Mouse (Mus musculus) left cerebral cortex, adult 8-10 months (tissue): ENCODE results near the gene Mamld1. TPM values are rescaled to one million over a fixed set of nuclear protein-coding genes. Genes with fewer than 3 reads are reported as not detected.
"Not testable (repeated sequence)": the region's sequence is repeated elsewhere in the genome, so short reads cannot be mapped to it uniquely, and the experiment has no call there.

Experiments used
- DNase-seq, 2 experiments: peaks; one replicate each; pipeline ENCODE4 v3.0.0; 2022; ENCODE audit warnings: low spot score in 2 of 2
- total RNA-seq, 4 experiments: library from RNA; stranded (reverse); gene quantifications; 2 replicates each; pipeline ENCODE4 v1.2.4; 2022

Mamld1 gene
- total RNA-seq, result 10 to 100 TPM; 25.7 to 28.1 (median 27.0) TPM

DNA sequence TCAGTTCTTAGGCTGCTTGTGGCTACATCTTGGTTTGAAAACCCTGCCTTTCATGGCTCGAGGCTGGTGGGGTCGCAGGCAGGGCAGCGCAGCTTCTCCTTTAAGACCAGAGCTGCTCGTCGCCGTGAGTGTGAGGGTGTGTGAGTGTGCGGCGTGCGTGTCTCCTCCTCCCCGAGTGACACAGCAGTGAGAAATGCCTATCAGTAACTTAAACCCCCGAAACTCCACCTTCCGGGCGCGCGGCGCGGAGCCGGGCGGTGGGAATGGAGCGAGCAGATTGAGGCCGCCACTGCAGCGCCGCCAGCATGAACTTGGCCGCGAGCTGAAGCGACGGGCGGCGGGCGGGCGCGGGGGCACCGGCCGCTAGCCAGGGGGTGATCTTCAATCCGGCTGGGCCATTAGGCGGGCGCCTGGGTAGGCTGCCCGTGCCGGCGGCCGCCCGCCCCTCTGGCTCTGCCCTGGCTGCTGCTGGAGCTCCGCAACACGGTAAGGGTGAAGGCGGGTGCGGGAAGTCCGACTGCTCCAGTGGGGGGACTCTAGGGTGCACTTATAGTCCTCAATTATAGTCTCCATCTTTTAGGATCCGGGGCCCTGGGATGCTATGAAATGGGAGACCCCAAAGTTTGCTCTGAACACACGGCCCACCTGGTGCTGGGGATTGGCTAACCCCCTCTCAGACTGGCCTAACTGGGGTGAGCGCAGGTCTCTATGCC lies at the start of gene Mamld1:
Gene Mamld1, plus strand, starts transcription at position 393 of the 713 bp plus-strand sequence.
- peak; percentile 60 to 75 for DNase-seq

- DNase-seq, result no peak
Observed at GRCm38 (mm10) chrX:71024718-71025117, 25.3 kb upstream of the Mamld1 start.

DNA sequence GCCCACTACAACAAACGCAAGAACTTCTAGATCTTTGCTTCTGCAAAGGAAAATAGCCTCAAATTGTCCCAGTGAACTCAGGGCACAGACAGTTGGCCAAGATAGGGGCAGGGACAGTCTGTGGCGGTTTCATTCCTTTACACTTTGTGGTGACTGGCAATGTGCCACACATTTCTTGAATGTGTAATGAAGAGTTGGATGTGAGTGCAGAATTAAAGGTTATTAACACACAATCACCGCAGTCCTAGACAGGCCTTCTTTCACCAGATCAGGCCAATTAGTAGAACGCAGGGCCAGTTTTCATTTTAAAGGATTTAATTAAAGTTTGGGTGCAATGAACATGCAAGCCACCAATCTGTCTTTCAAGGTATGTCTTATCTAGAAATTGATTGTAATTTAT lies 22.0 kb upstream of the Mamld1 start:
- DNase-seq, result no peak

DNA sequence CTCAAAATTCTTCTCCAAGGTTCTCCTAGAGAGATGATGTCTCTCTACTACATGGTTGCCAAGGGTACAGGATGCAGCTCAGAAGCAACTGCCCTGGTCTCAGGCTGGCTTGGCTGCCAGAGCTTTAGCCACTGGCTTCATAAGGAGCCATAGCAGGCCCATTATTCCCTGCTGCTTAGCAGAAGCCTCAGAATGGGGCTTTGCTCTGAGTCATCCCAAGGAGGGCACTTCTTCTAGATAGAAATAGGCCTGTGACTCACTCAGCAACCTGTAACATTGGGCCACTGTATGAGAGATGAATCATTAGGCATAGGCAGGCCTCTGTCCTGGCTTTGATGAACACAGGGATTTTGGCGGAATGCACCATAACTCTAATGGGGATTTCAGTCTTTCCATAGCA lies 21.1 kb upstream of the Mamld1 start:
- DNase-seq, result not testable (repeated sequence)

- DNase-seq, result peak in 1 of 2 experiments; percentile 19
Observed at GRCm38 (mm10) chrX:71050677-71051311, 738 bp downstream of the Mamld1 start.

- DNase-seq, result peak in 1 of 2 experiments; percentile 14
Observed at GRCm38 (mm10) chrX:71051361-71052114, 1.5 kb downstream of the Mamld1 start.

- peak; percentile 50 to 55 for DNase-seq
Observed at GRCm38 (mm10) chrX:71052115-71052478, 2.0 kb downstream of the Mamld1 start.

DNA sequence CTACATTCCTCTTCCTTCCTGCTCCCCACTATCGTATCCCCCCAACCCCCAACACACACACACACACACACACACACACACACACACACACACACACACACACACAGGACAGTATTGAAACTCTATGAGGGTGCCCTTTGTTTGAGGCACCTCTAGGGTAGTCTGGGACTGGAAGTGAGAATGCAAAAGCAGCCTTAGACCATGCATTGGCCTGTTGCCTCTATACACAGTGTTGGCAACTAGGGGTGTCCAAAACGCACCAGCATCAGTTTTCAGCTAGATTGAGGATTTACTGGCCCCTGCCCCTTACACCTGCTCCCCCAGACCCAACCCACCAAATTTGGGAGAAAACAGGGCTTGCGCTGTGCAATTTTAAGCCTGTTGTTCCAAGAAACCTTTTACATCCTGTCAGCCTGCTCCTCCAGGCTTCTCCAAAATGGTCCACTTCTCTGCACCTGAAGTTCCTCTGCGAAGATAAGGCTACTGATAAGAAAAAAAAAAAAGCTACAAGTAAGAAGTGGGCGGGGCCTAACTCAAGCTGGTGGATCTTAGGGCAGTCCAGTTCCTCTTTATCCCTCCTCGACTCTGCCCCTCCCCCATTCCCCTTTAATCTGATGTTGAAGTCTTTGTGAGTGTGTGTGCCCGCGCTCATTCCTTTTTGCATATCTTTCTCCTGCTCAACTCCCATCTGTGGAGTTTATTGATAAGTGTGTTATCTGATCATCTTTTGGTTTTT lies 2.6 kb downstream of the Mamld1 start:
- no peak for DNase-seq

DNA sequence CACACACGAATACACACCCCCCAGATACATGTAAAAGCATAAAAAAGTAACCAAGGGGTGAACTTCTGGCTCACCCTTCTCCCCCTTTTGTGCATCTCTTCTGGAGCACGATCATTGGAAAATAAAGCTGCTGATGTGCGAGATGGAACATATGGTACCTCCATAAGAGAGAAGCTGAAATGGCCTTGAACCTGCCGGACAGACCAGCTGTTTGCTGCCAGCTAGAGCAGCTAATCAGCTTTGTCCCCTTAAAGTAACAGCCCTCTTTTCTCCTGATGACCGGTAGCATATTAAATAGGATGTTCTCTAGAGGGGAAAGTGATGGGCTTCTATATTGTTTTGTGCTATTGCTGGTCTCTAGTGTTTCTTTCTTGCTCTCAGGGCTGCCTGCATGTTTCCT lies 3.2 kb downstream of the Mamld1 start:
- DNase-seq, result no peak

- DNase-seq, result no peak
Observed at GRCm38 (mm10) chrX:71056968-71057367, 6.9 kb downstream of the Mamld1 start.

GRCm38 (mm10) chrX:71085092-71085807 lies 35.2 kb downstream of the Mamld1 start:
- DNase-seq, result no peak

DNA sequence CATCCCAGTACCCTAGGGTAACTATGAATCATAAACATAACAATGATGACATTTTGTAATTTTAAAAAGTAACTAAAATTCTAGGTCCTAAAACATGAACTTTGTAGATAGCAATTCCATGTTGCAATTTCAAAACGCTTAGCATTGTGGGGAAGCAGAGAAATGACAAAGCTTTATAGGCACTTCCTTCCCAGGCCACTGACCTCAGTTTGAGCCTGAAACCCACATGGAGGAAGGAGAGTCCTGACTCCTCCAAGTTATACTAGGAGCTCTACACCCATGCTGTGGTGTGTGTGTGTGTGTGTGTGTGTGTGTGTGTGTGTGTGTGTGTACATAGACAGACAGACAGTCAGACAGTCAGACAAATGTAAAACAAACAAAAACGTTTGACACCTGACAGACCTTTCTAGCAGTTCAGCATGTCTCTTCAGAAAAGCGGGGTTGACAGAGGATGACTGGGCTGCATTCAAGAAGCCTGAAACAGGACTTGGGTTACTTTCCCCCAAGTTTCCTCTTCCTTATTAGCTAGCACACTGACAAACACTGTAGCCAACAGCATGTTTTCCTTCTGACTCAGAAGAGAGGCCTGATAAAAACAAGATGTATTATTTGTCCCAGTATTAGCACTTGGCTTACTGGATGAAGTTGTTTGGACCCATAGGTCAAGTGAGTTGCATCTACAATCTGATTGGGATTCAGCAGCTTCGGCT lies 37.5 kb downstream of the Mamld1 start:
- no peak for DNase-seq

- DNase-seq, result no peak
Observed at GRCm38 (mm10) chrX:71088080-71088414, 38.0 kb downstream of the Mamld1 start.

DNA sequence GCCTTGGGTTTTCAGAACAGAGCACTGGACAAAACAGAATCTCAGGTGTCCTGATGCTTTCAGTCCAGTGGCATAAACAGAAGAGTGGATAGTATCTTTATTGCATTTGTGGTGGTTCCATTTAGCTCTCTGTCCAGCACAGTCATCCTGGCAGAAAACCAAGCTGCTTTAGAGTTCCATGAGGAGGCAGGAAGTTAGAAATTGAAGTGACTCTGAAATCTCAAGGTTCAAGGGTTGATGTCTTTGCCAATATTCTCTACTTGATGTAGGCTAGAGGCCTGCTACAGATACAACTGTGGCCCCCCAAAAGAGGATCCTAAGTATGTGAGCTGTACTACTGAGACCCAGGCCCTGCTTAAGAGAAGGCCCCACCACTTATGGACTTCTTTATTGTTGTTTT lies 55.8 kb downstream of the Mamld1 start:
- no peak for DNase-seq

DNA sequence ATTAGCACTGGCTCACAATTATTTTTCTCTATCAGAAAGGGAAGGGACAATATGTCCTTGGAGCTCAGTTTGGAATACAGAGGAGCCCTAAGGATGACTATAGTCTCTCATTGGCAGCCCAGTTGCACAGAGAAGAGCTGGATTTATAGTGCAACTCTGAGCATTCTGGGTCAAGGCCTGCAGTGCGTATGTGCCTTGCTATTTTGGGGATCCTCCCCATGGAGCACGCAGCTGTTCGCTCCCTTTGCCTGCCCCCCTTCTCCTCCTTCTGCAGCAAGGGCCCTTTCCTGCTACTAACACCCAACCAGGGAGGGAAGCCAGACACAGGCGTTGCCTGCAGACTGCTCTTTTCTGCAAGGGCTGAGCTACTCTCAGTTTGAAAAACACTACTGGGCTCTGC lies 56.3 kb downstream of the Mamld1 start:
- peak; percentile 16 to 67 for DNase-seq

- no peak for DNase-seq
Observed at GRCm38 (mm10) chrX:71108056-71108735, 58.1 kb downstream of the Mamld1 start.

DNA sequence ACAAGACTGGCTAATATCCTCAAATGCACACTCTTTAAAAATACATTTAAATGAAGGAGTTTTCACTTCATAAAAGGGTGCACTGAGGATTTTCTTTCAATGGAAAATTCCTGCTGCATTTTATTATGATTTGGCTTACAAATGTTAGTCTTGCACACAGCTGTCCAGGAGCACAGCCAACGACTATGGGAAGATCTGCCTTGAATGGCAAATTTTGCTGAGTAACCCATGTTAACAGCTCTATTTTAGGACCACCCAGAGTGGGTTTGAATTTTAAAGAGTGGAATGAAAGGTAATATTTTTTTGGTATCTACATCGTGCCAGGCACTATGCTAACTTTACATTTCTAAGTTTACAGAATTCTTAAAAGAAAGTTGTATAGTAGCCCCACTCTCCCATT lies 60.3 kb downstream of the Mamld1 start:
- no peak for DNase-seq

- DNase-seq, result no peak
Observed at GRCm38 (mm10) chrX:71122359-71123293, 72.6 kb downstream of the Mamld1 start.

GRCm38 (mm10) chrX:71125013-71125412 lies 75.0 kb downstream of the Mamld1 start:
- no peak for DNase-seq
